Mouse (Mus musculus) Patski (cell line): ENCODE measurements around the gene Prkab1. TPM values are rescaled to one million over a fixed set of nuclear protein-coding genes. Genes with fewer than 3 reads are reported as not detected.

Experiments used
- ATAC-seq: fragments of 100-300 bp; one replicate; pipeline ENCODE4 v1.8.0; 2021
- CTCF ChIA-PET: fragments of 350-600 bp; sonication (Branson Sonifier 250); formaldehyde crosslinking; loops from one replicate; lab custom pipeline; 2022; ENCODE audit warnings: inconsistent platforms; lab: Charles Lee
- POLR2A ChIA-PET: fragments of 350-600 bp; sonication (Branson Sonifier 250); formaldehyde crosslinking; loops from one replicate; lab custom pipeline; 2022; ENCODE audit warnings: antibody characterized with exemption, inconsistent platforms; lab: Charles Lee
- DNase-seq: peaks from one replicate; pipeline ENCODE4 v3.0.0-alpha.2; 2011; ENCODE audit warnings: low read depth, low spot score
- H3K27me3 ChIP-seq: fragments of 371-371 bp; one replicate; pipeline ENCODE4 v1.5.1; 2021
- CTCF ChIP-seq: fragments of 100-300 bp; IDR thresholded peaks from one replicate; pipeline ENCODE4 v1.5.1; 2021
- in situ Hi-C: fragments of 300-500 bp; cut with MboI; formaldehyde crosslinking; loops from 3 replicates; pipeline ENCODE4 v1.11.1; 2018; ENCODE audit warnings: low pct_unique_long_range_greater_than_20kb, mixed read lengths
- polyA plus RNA-seq: library from polyadenylated mRNA; unstranded; gene quantifications from one replicate; pipeline ENCODE4 v1.2.3, GENCODE M21; 2021

The Prkab1 gene
- polyA plus RNA-seq, 1 experiment from 2014 or later: 105 TPM

DNA sequence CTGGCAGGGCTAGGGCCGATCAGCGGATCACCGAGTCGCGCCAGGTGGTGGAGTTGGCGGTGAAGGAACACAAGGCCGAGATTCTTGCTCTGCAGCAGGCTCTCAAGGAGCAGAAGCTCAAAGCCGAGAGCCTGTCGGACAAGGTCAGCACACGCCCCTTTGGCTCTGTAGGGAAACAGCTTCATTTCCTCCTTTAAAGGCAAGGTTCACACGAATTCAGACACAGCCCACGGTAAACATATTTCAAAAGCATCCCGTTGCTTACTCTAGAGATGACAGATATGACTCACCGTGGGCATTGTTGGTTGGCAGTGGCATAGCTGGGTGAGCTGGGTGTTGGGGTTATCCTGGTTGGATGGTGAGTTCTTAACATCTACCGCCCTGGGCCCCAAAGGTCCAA, 53.1 kb downstream of the Prkab1 start:
- in situ Hi-C loops: no loop called here
- TF ChIP-seq CTCF: no peak
- POLR2A ChIA-PET: no interaction called here
- H3K27me3 ChIP-seq: no peaks in the 10 kb centered on the region
- no peak for ATAC-seq
- CTCF ChIA-PET: no interaction called here
- no peak for DNase-seq

Other genes with a start within 250 kb of the Prkab1 start
- gene Cit, start 179.2 kb downstream of the Prkab1 start, polyA plus RNA-seq: 11.7 TPM
- not detected for gene Tmem233, start 58.7 kb upstream of the Prkab1 start, polyA plus RNA-seq